Mouse (Mus musculus): ENCODE measurements at regions not wholly inside any gene's neighbourhood (a gene's known extent, or its start where the extent isn't known, plus 50 kb on each side); places are given as distances from the start of the nearest gene placed in this dataset.
"Not testable (repeated sequence)": the region's sequence is repeated elsewhere in the genome, so short reads cannot be mapped to it uniquely, and the experiment has no call there.

GRCm38 (mm10) chr4:3368021-3368420, 182.9 kb upstream of the Vmn1r3 start:
- H3K27ac ChIP-seq (replicated peaks; ENCODE audit: low read depth, low read length); DNase-seq (ENCODE audit: low spot score); H3K4me3 ChIP-seq (ENCODE audit: low read depth, low read length); H3K4me1 ChIP-seq (ENCODE audit: control insufficient read depth, insufficient read depth, low read length); H3K9me3 ChIP-seq (ENCODE audit: control insufficient read depth, low read length); H3K9ac ChIP-seq (ENCODE audit: low read depth, low read length); H3K4me2 ChIP-seq (ENCODE audit: low read depth, low read length); H3K36me3 ChIP-seq (ENCODE audit: control insufficient read depth, insufficient read depth, low read length); H3K27me3 ChIP-seq (replicated peaks; ENCODE audit: control insufficient read depth, insufficient read depth, low read length); ATAC-seq (ENCODE audit: low read depth): not testable (repeated sequence)
- WGBS, result 76% methylated on average over 4 of the region's 4 CpGs

GRCm38 (mm10) chr4:3343443-3343842, 158.3 kb upstream of the Vmn1r3 start:
- WGBS, result 83% methylated on average over 8 of the region's 8 CpGs
- not testable (repeated sequence) for H3K27ac ChIP-seq (replicated peaks; ENCODE audit: low read depth, low read length); DNase-seq (ENCODE audit: low spot score); ATAC-seq (ENCODE audit: low read depth); H3K4me1 ChIP-seq (ENCODE audit: control insufficient read depth, insufficient read depth, low read length); H3K4me2 ChIP-seq (ENCODE audit: low read depth, low read length); H3K36me3 ChIP-seq (ENCODE audit: control insufficient read depth, insufficient read depth, low read length); H3K9me3 ChIP-seq (ENCODE audit: control insufficient read depth, low read length); H3K27me3 ChIP-seq (replicated peaks; ENCODE audit: control insufficient read depth, insufficient read depth, low read length); H3K9ac ChIP-seq (ENCODE audit: low read depth, low read length); H3K4me3 ChIP-seq (ENCODE audit: low read depth, low read length)

GRCm38 (mm10) chr4:3342696-3343095, 157.5 kb upstream of the Vmn1r3 start:
- not testable (repeated sequence) for H3K36me3 ChIP-seq (ENCODE audit: control insufficient read depth, insufficient read depth, low read length); H3K27ac ChIP-seq (replicated peaks; ENCODE audit: low read depth, low read length); H3K27me3 ChIP-seq (replicated peaks; ENCODE audit: control insufficient read depth, insufficient read depth, low read length); H3K4me2 ChIP-seq (ENCODE audit: low read depth, low read length); H3K4me1 ChIP-seq (ENCODE audit: control insufficient read depth, insufficient read depth, low read length); DNase-seq (ENCODE audit: low spot score); H3K9ac ChIP-seq (ENCODE audit: low read depth, low read length); ATAC-seq (ENCODE audit: low read depth); H3K4me3 ChIP-seq (ENCODE audit: low read depth, low read length); H3K9me3 ChIP-seq (ENCODE audit: control insufficient read depth, low read length)
- WGBS, result 76% methylated on average over 2 of the region's 2 CpGs

- H3K27ac ChIP-seq (replicated peaks; ENCODE audit: low read depth, low read length), result not testable (repeated sequence)
- WGBS, result 84% methylated on average over 6 of the region's 6 CpGs
These were observed 157.0 kb upstream of the Vmn1r3 start for GRCm38 (mm10) chr4:3342165-3342564.

More at GRCm38 (mm10) chr4:3342165-3342564, 157.0 kb upstream of the Vmn1r3 start:
- H3K36me3 ChIP-seq (ENCODE audit: control insufficient read depth, insufficient read depth, low read length); H3K4me1 ChIP-seq (ENCODE audit: control insufficient read depth, insufficient read depth, low read length); H3K4me2 ChIP-seq (ENCODE audit: low read depth, low read length); ATAC-seq (ENCODE audit: low read depth); H3K9me3 ChIP-seq (ENCODE audit: control insufficient read depth, low read length); H3K9ac ChIP-seq (ENCODE audit: low read depth, low read length); H3K4me3 ChIP-seq (ENCODE audit: low read depth, low read length); DNase-seq (ENCODE audit: low spot score); H3K27me3 ChIP-seq (replicated peaks; ENCODE audit: control insufficient read depth, insufficient read depth, low read length): not testable (repeated sequence)

Measured in embryonic facial prominence, embryonic 14.5 days (tissue).